Mouse (Mus musculus): ENCODE data around the gene Abcc10.

- TF ChIP-seq CTCF (IDR thresholded peaks at IDR 0.05; ENCODE audit: low read depth, low read length) (no peak), POLR2A (IDR thresholded peaks at IDR 0.05; ENCODE audit: insufficient read depth, low read length) (no peak)
These were observed 24.0 kb downstream of the Abcc10 start for GRCm38 (mm10) chr17:46304184-46304583.

Measured in ES-Bruce4 (cell line).